10 mouse cellular contexts compared by ENCODE assay signal in the genomic region with DNA sequence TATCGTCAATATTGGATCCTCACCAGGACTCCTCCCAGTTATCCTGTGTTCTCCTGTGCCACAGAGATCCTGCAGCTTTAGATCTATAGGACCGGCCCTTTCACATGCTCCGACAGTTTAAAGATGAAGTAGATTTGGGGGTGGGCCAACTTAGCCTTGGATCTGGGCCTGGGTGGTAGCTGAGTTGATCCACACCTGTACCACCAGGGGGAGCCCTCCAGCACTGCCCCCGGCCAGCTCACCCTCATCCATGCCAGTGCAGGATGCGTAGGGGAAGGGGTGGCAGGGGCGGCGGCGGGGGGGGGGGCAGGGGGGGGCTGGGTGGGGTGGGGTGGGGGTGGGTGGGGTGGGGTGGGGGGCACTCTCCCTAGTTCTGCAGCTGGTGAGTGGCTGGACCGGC. TPM values are rescaled to one million over a fixed set of nuclear protein-coding genes. Genes with fewer than 3 reads are reported as not detected.
DNase-seq lines count a peak whose midpoint lies in the region; ATAC-seq and TF ChIP-seq lines count a peak whose summit lies in the region.
"Had no signal": no experiment of that assay in that cellular context is flagged by ENCODE, and none has a peak within 500 bp of the region (broad histone marks: within the 10 kb centered on the region; RNA-seq: fewer than 3 reads in every experiment).

No protein-coding gene starts in this region.

- DNase-seq in kidney, postnatal 0 days (ENCODE audit: low spot score): no peak
- DNase-seq in gonadal fat pad, adult 2 months (ENCODE audit: low read depth): peak; percentile 28
- DNase-seq in stomach, postnatal 0 days (ENCODE audit: low spot score): peak; percentile 26
- DNase-seq in layer of hippocampus, adult 9-11 months: no peak
- DNase-seq in cerebellum, adult 11-12 months: no peak
- DNase-seq: gastrocnemius, postnatal 14 days had no signal

- no peak for TF ChIP-seq EP300 in ES-Bruce4 (IDR thresholded peaks at IDR 0.05; ENCODE audit: insufficient read depth, low read depth, low read length)
- no peak for TF ChIP-seq EP300 in stomach, postnatal 0 days (optimal IDR thresholded peaks at IDR 0.05)

- H3K4me2 ChIP-seq in kidney, postnatal 0 days (ENCODE audit: low read length): no peak overlapping the region
- no peak overlapping the region for H3K4me2 ChIP-seq in kidney, embryonic 14.5 days (replicated peaks; ENCODE audit: low read depth, low read length)
- no peak overlapping the region for H3K4me2 ChIP-seq in stomach, postnatal 0 days (replicated peaks; ENCODE audit: low read depth)
- H3K4me2 ChIP-seq: neural tube, embryonic 12.5 days; stomach, embryonic 15.5 days had no signal

- no peaks in the 10 kb centered on the region for H3K27me3 ChIP-seq in kidney, postnatal 0 days (ENCODE audit: insufficient read depth, low read length)
- no peaks in the 10 kb centered on the region for H3K27me3 ChIP-seq in kidney, embryonic 14.5 days (ENCODE audit: control insufficient read depth, insufficient read depth, low read length)
- no peaks in the 10 kb centered on the region for H3K27me3 ChIP-seq in ES-Bruce4 (ENCODE audit: control insufficient read depth, insufficient read depth, low read length, poor library complexity, severe bottlenecking)
- no peaks in the 10 kb centered on the region for H3K27me3 ChIP-seq in stomach, postnatal 0 days (ENCODE audit: control insufficient read depth, insufficient read depth, low read length)
- H3K27me3 ChIP-seq: neural tube, embryonic 12.5 days; stomach, embryonic 15.5 days had no signal

- no peak overlapping the region for H3K4me3 ChIP-seq in kidney, postnatal 0 days (replicated peaks; ENCODE audit: low read depth, low read length)
- no peak overlapping the region for H3K4me3 ChIP-seq in kidney, embryonic 14.5 days (ENCODE audit: low read length)
- H3K4me3 ChIP-seq in ES-Bruce4 (ENCODE audit: low read depth, low read length): no peak overlapping the region
- H3K4me3 ChIP-seq in stomach, postnatal 0 days (ENCODE audit: low read depth, low read length): no peak overlapping the region
- H3K4me3 ChIP-seq: neural tube, embryonic 12.5 days; stomach, embryonic 15.5 days had no signal

- H3K9ac ChIP-seq in kidney, postnatal 0 days (ENCODE audit: low read depth, low read length): no peak overlapping the region
- H3K9ac ChIP-seq in kidney, embryonic 14.5 days (ENCODE audit: low read depth, low read length): no peak overlapping the region
- no peak overlapping the region for H3K9ac ChIP-seq in ES-Bruce4 (ENCODE audit: low read depth, poor library complexity, severe bottlenecking)
- no peak overlapping the region for H3K9ac ChIP-seq in stomach, postnatal 0 days (ENCODE audit: low read length)
- H3K9ac ChIP-seq: neural tube, embryonic 12.5 days; stomach, embryonic 15.5 days had no signal

- H3K36me3 ChIP-seq in kidney, postnatal 0 days (ENCODE audit: insufficient read depth, low read length): no peaks in the 10 kb centered on the region
- H3K36me3 ChIP-seq in kidney, embryonic 14.5 days (ENCODE audit: control insufficient read depth, insufficient read depth, low read length): no peaks in the 10 kb centered on the region
- no peaks in the 10 kb centered on the region for H3K36me3 ChIP-seq in ES-Bruce4 (ENCODE audit: control insufficient read depth, insufficient read depth, low read length, poor library complexity, severe bottlenecking)
- H3K36me3 ChIP-seq in stomach, postnatal 0 days (ENCODE audit: control insufficient read depth, insufficient read depth, low read length): no peaks in the 10 kb centered on the region
- H3K36me3 ChIP-seq: neural tube, embryonic 12.5 days; stomach, embryonic 15.5 days had no signal

- TF ChIP-seq POLR2A in ES-Bruce4 (IDR thresholded peaks at IDR 0.05; ENCODE audit: insufficient read depth, low read length): no peak

- TF ChIP-seq CTCF in kidney, postnatal 0 days (IDR thresholded peaks at IDR 0.05; ENCODE audit: low read depth): peak; percentile 39; the same call in 1 of the 2 replicates
- TF ChIP-seq CTCF in ES-Bruce4 (IDR thresholded peaks at IDR 0.05; ENCODE audit: low read depth, low read length): peak; percentile 63
- TF ChIP-seq CTCF in stomach, postnatal 0 days (IDR thresholded peaks at IDR 0.05; ENCODE audit: low read depth): peak; percentile 57

- H3K4me1 ChIP-seq in kidney, postnatal 0 days (replicated peaks; ENCODE audit: insufficient read depth, low read length): no peaks in the 10 kb centered on the region
- H3K4me1 ChIP-seq in kidney, embryonic 14.5 days (ENCODE audit: control insufficient read depth, insufficient read depth, low read length): no peaks in the 10 kb centered on the region
- H3K4me1 ChIP-seq in ES-Bruce4 (ENCODE audit: control insufficient read depth, insufficient read depth, low read length): peaks cover 2% of the 10 kb centered on the region
- no peaks in the 10 kb centered on the region for H3K4me1 ChIP-seq in stomach, postnatal 0 days (replicated peaks; ENCODE audit: control insufficient read depth, insufficient read depth)
- H3K4me1 ChIP-seq: neural tube, embryonic 12.5 days; stomach, embryonic 15.5 days had no signal

- no peaks in the 10 kb centered on the region for H3K9me3 ChIP-seq in kidney, postnatal 0 days (replicated peaks; ENCODE audit: low read length)
- H3K9me3 ChIP-seq in kidney, embryonic 14.5 days (ENCODE audit: control insufficient read depth, low read length): no peaks in the 10 kb centered on the region
- H3K9me3 ChIP-seq in ES-Bruce4 (replicated peaks; ENCODE audit: control insufficient read depth, insufficient read depth, low read length, poor library complexity, severe bottlenecking): no peaks in the 10 kb centered on the region
- H3K9me3 ChIP-seq in stomach, postnatal 0 days (ENCODE audit: control insufficient read depth, low read length): no peaks in the 10 kb centered on the region
- H3K9me3 ChIP-seq: neural tube, embryonic 12.5 days; stomach, embryonic 15.5 days had no signal

- no peak overlapping the region for H3K27ac ChIP-seq in kidney, postnatal 0 days
- H3K27ac ChIP-seq in kidney, embryonic 14.5 days (ENCODE audit: low read depth, low read length): no peak overlapping the region
- H3K27ac ChIP-seq in ES-Bruce4 (ENCODE audit: insufficient read depth, low read length): no peak overlapping the region
- H3K27ac ChIP-seq in stomach, postnatal 0 days (replicated peaks): no peak overlapping the region
- H3K27ac ChIP-seq: neural tube, embryonic 12.5 days; stomach, embryonic 15.5 days had no signal

- no peak for ATAC-seq in kidney, postnatal 0 days (replicated peaks; ENCODE audit: low FRiP score, low read depth)
- ATAC-seq in kidney, embryonic 14.5 days (ENCODE audit: low FRiP score, low TSS enrichment): no peak
- ATAC-seq in stomach, postnatal 0 days (ENCODE audit: low FRiP score, low TSS enrichment): no peak

- WGBS in kidney, postnatal 0 days: 83% methylated on average over 7 of the region's 9 CpGs
- 92% methylated on average over 5 of the region's 9 CpGs for WGBS in kidney, embryonic 14.5 days
- 67% methylated on average over 6 of the region's 9 CpGs for WGBS in stomach, postnatal 0 days

RNA-seq across cellular contexts. Expression of a gene that starts 38.7 kb away (rescaled TPM):
- 17.0 and 17.1 TPM in 2 replicates for polyA plus RNA-seq in kidney, postnatal 0 days (2015; fragmentation: Nextera tagmentation; extraction: Ambion mirVana)
- 15.9 and 18.9 TPM in 2 replicates for polyA plus RNA-seq in kidney, embryonic 14.5 days (2014; fragmentation: Nextera tagmentation; extraction: Ambion mirVana)
- 3.9 TPM in 2 replicates for polyA plus RNA-seq in ES-Bruce4 (2011; ENCODE audit: insufficient read depth, insufficient read length, low read depth, missing spikeins)
- polyA plus RNA-seq in gonadal fat pad, adult 2 months (2012; rRNA removed): 5.7 and 6.8 TPM in 2 replicates
- polyA plus RNA-seq in stomach, postnatal 0 days (2015; fragmentation: Nextera tagmentation; extraction: Ambion mirVana): 14.4 and 16.4 TPM in 2 replicates

Comparison
In these comparisons a context has a peak if more than half of its experiments do, and no peak if none do; other contexts are left out.
1. DNase-seq: peak in gonadal fat pad, adult 2 months (single experiment) and stomach, postnatal 0 days (single experiment); none in kidney, postnatal 0 days (single experiment), layer of hippocampus, adult 9-11 months (single experiment) and cerebellum, adult 11-12 months (single experiment).
2. Peak in every context shown above with its lines, with median percentiles within 50 percentile points of each other: CTCF ChIP-seq.